Mouse (Mus musculus) urinary bladder, postnatal 10 days (tissue): ENCODE data around the gene Lrrc4b.

Source experiments
- DNase-seq: peaks from one replicate; pipeline ENCODE4 v3.0.0; 2022; ENCODE audit warnings: low spot score

The Lrrc4b gene

DNA sequence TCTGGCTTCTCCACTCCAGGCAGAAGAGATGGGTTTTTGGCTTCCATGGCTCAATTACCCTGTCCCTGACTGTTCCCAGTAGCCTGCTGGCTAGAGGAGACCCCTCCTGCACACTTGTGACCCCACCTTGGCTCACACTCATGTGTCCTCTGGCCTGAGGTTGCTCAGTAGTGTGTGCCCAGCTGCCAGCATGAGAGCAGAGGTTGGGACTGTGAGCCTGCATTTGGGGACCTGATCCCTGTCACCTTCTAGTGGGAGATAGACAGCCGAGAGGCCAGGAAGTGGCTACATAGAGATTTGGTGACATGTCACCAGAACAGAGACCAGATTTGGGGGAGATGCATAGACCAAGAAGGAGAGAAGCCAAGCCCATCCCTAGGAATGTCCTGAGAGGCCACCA lies 8.4 kb downstream of the Lrrc4b start:
- no peak for DNase-seq

DNA sequence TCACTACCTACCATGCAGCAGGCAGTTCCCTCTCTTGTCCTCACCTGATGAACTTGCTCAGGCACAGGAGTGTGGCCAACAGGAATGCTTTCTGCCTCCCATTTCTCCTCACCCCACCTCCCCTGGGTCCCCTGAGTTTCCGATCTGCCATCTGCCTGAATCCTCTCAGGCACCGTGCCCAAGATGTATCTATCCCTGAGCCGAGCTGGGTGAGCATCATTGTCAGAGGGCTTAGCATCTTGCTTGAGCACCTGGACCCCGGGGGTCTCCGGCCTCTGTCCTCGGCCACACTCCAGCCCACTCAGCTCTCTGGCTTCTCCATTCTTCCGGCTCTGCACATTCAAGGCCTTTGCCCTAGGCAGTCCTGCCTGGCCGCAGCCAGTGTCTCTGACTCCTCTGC lies 9.1 kb downstream of the Lrrc4b start:
- DNase-seq = no peak

DNA sequence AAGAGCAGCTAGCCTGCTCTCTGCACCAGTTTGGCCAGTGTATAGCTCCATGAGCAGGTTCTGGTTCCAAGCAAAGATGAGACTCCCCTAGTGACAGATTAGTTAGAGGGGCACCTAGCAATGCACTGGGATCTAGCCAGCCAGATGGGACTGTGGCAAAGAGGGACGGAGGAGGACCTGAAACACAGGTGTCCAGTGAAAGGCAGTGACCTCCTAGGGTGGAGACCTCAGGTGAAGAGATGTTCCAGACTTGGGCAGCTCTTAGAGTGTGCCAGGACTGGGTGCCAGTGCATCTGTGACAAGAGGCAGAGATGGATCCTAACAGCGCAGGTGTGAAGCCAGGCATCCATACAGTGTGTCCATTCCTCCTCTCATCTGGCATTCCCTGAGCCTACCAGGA lies 10.9 kb downstream of the Lrrc4b start:
- DNase-seq = no peak

DNA sequence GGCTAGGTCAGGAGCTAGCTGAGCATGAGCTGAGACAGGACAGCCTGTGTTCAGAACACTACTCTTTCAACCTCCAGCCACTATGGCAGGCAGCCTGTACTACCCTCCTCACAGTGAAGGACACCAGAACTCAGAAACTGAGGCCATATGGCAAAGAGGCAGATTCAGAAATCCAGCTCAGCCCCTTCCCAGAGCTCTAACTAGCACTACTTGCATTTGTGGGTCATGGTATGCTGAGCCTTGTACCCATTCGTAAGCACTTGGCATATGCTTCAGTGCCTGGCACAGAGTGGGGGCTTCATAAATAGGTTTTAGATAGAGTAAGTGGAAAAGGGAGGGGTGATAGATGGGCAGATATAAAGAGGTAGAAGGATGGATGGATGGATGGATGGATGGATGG lies 11.7 kb downstream of the Lrrc4b start:
- DNase-seq = no peak

DNA sequence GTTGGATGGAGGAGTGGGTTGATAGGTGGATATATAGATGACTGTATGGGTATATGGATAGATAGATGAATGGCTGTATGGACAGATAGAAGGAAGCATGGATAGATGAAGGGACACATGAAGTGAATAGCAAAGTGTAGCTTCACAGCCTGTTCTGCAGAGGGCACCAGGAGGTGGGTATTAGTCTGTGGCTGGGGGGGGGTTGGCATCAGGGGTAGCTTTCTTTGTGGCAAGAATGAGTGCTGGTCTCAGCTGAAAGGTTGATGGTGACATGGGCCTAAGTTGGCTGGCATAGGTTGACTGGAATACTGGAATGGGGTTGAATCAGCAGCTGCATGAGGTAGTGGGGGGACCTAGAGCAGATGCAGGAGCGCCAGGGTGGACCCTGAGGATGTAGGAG lies 12.4 kb downstream of the Lrrc4b start:
- DNase-seq = no peak

GRCm38 (mm10) chr7:44441648-44442109 lies 12.9 kb downstream of the Lrrc4b start:
- no peak for DNase-seq

- no peak for DNase-seq
These were observed 13.6 kb downstream of the Lrrc4b start for GRCm38 (mm10) chr7:44442407-44442821.

DNA sequence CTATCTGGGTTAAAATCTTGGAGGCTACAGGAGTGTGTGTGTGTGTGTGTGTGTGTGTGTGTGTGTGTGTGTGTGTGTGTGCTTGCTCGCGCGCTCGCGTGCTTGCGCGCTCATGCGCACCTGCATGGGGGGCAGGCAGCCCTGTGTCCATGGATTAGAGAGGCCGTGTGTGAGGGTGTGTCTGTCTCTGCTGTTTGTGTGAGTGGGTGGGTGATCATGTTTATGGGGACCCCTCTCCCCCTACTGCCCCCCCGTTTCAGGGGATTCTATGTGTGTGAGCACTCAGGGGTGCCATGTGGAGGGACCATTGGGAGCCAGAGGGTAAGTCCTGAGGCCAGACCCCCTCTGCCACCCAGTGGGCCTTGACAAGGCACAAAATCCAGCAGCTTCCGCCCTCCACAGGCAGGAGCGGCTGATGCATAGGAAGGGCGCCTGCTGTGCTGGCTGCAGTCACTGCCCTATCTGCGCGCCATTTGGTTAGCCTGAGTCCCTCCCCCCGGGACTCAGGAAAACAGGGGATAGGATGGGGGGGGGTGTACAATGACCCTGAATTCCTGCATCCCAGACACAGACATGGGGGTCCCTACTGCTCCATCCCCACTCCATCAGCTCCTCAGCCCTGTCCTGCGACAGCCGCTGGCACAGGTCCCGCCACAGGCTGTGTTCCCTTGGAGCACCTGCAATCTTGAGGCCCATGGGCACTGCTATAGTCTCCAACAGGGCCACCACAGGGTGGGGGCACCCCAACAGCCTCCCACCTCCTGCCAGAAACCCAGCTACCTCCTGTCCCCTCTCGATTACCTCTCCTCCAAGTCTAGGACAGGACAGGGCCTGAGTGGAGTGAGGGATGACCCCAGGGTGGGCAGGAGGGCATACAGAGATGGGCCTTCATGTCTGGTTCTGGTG lies 14.7 kb downstream of the Lrrc4b start:
- DNase-seq = no peak

DNA sequence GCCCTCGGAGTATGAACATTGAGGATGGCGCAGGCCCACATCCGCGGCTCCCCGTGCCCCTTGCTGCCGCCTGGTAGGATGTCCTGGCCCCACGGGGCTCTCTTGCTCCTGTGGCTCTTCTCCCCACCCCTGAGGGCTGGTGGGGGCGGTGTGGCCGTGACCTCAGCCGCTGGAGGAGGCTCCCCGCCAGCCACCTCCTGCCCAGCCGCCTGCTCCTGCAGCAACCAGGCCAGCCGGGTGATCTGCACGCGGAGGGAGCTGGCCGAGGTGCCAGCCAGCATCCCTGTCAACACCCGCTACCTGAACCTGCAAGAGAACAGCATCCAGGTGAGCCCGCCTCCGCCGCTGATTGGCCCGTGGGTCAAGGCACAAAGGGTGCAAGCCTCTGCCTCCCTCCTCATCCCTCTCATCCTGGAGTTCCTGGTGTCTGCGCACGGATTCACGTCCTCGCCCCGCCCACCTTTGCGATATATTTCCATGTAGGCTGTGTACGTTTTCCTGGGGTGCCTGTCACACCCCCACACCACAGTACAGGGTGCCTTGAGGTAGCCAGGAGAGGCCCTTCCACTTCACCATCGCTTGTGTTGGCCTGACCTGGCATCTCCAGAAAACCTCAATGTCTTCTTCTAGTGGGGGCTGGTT lies 16.2 kb downstream of the Lrrc4b start:
- DNase-seq = no peak

DNA sequence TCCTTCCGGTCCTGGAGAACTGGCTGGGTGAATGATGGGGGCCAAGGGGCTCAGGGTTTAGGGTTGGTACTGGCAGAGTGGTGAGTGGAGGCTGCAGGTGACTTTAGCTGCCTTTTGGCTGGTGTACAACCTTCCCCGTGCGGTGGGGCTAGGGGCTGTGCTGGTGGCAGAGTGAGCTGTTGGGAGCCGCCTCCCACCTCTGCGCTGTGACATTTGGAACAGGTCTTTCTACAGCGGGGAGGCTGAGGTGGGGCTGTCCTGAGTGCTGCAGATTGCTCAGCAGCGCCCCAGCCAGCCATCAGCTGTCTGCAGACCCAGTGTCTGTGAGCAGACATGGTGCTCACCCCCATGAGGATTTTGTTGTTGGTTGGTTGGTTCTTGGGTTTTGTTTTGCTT lies 16.7 kb downstream of the Lrrc4b start:
- no peak for DNase-seq

- no peak for DNase-seq
These were observed 17.4 kb downstream of the Lrrc4b start for GRCm38 (mm10) chr7:44446070-44446855.

DNA sequence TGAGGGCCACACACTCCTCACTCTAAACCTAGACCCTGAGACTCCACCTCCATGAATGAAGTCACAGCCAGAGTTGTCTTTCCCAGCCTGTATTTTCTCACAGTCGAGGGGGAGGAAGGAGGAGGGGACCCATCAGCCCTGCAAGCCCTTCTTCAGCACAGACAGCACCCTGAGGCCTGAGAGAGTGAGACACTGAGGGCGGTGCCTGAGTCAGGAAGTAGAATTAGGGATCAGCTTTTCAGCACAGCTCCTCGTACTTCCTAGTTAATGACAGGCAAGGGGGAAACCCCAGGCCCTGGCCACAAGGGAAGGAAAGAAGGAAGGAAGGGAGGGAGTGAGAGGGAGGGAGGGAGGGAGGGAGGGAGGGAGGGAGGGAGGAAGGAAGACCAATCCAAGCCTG lies 24.4 kb downstream of the Lrrc4b start:
- DNase-seq = no peak

- DNase-seq = no peak
These were observed 27.5 kb downstream of the Lrrc4b start for GRCm38 (mm10) chr7:44456302-44456701.

GRCm38 (mm10) chr7:44460067-44460466 lies 31.2 kb downstream of the Lrrc4b start:
- DNase-seq = no peak

DNA sequence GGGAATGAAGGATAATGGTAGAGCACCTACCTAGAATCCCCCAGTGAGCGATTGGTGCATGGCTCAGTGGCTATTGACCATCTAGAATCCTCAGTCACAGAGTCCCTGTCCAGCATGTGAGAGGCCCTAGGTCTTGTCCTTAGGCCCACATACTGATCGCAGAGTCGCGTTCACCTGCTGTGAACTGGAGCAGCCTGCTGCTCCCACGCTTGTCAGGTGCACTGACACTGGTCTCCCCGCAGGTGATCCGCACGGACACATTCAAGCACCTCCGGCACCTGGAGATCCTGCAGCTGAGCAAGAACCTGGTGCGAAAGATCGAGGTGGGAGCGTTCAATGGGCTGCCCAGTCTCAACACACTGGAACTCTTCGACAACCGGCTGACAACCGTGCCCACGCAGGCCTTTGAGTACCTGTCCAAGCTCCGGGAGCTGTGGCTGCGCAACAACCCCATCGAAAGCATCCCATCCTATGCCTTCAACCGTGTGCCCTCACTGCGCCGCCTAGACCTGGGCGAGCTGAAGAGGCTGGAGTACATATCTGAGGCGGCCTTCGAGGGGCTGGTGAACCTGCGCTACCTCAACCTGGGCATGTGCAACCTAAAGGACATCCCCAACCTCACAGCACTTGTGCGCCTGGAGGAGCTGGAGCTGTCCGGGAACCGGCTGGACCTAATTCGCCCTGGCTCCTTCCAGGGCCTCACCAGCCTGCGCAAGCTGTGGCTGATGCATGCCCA lies 32.1 kb downstream of the Lrrc4b start:
- no peak for DNase-seq

- DNase-seq = no peak
These were observed 32.8 kb downstream of the Lrrc4b start for GRCm38 (mm10) chr7:44461503-44462217.

GRCm38 (mm10) chr7:44462218-44463055 lies 33.6 kb downstream of the Lrrc4b start:
- no peak for DNase-seq

GRCm38 (mm10) chr7:44463056-44463425 lies 34.2 kb downstream of the Lrrc4b start:
- DNase-seq = no peak

DNA sequence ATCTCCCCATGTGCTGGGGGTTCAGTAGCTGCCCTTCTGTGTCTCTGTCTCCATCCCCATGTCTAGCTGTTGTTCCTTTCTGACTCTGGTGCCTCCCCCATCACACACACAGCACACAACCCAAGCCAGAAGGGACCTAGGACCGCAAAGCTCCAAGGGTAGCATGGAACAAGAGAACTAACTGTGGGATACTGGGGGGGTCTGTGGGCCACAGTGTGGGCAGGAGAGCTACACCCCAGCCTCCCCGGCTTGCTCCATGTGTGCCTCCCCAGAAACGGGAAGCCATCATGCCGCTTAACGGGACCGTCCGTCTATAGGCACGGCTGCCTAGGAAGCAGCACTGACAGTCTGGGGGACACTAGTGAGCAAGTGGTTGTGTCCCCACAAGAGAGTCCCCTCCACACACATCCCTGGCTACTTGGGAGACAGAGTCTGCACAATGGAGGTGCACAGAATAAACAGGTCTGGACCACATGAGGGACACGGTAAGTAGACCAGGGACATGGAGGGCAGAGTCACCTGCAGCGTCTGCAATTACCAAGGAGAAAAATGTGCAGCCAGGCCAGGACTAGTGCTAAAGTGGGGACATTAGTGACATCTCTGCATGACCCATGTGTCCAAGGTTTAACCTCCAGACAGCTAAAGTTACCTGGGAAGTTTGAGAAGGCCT lies 34.9 kb downstream of the Lrrc4b start:
- DNase-seq = no peak

- DNase-seq = no peak
These were observed 35.7 kb downstream of the Lrrc4b start for GRCm38 (mm10) chr7:44464511-44464910.
